Mouse (Mus musculus) right cerebral cortex, postnatal 25 days (tissue): Measurements from ENCODE around the gene Pxk.
"Not testable (repeated sequence)": the region's sequence is repeated elsewhere in the genome, so short reads cannot be mapped to it uniquely, and the experiment has no call there.

ENCODE experiments used
- DNase-seq: peaks from one replicate; pipeline ENCODE4 v3.0.0; 2022

Pxk gene

GRCm38 (mm10) chr14:8108047-8108446 lies 10.0 kb downstream of the Pxk start:
- no peak for DNase-seq

- no peak for DNase-seq
Observed at GRCm38 (mm10) chr14:8108976-8109375, 11.0 kb downstream of the Pxk start.

- no peak for DNase-seq
Observed at GRCm38 (mm10) chr14:8111545-8111944, 13.5 kb downstream of the Pxk start.

- DNase-seq, result no peak
Observed at GRCm38 (mm10) chr14:8112036-8112435, 14.0 kb downstream of the Pxk start.

- DNase-seq, result no peak
Observed at GRCm38 (mm10) chr14:8113616-8114015, 15.6 kb downstream of the Pxk start.

- DNase-seq, result no peak
Observed at GRCm38 (mm10) chr14:8114306-8114705, 16.3 kb downstream of the Pxk start.

- DNase-seq, result no peak
Observed at GRCm38 (mm10) chr14:8114756-8115155, 16.7 kb downstream of the Pxk start.

GRCm38 (mm10) chr14:8115772-8116171 lies 17.8 kb downstream of the Pxk start:
- no peak for DNase-seq

GRCm38 (mm10) chr14:8117371-8117770 lies 19.4 kb downstream of the Pxk start:
- no peak for DNase-seq

GRCm38 (mm10) chr14:8119454-8119853 lies 21.4 kb downstream of the Pxk start:
- DNase-seq, result no peak

- no peak for DNase-seq
Observed at GRCm38 (mm10) chr14:8119904-8120303, 21.9 kb downstream of the Pxk start.

- DNase-seq, result no peak
Observed at GRCm38 (mm10) chr14:8123141-8123540, 25.1 kb downstream of the Pxk start.

- not testable (repeated sequence) for DNase-seq
Observed at GRCm38 (mm10) chr14:8123611-8124010, 25.6 kb downstream of the Pxk start.

GRCm38 (mm10) chr14:8124046-8124881 lies 26.3 kb downstream of the Pxk start:
- no peak for DNase-seq

GRCm38 (mm10) chr14:8127971-8128370 lies 30.0 kb downstream of the Pxk start:
- no peak for DNase-seq

- no peak for DNase-seq
Observed at GRCm38 (mm10) chr14:8132789-8133188, 34.8 kb downstream of the Pxk start.

GRCm38 (mm10) chr14:8134234-8134633 lies 36.2 kb downstream of the Pxk start:
- DNase-seq, result no peak

GRCm38 (mm10) chr14:8135130-8135529 lies 37.1 kb downstream of the Pxk start:
- DNase-seq, result peak; percentile 27

- DNase-seq, result no peak
Observed at GRCm38 (mm10) chr14:8139724-8140710, 42.0 kb downstream of the Pxk start.

- no peak for DNase-seq
Observed at GRCm38 (mm10) chr14:8141131-8141530, 43.1 kb downstream of the Pxk start.

- DNase-seq, result no peak
Observed at GRCm38 (mm10) chr14:8145594-8146558, 47.9 kb downstream of the Pxk start.

GRCm38 (mm10) chr14:8146611-8147223 lies 48.7 kb downstream of the Pxk start:
- no peak for DNase-seq
